Mouse (Mus musculus) retina, adult 2 months (tissue): ENCODE results near the gene Pex3.

Experiments
- DNase-seq: peaks from one replicate; pipeline ENCODE4 v3.0.0-alpha.2; 2012; ENCODE audit warnings: low read depth, low spot score

The Pex3 gene

DNA sequence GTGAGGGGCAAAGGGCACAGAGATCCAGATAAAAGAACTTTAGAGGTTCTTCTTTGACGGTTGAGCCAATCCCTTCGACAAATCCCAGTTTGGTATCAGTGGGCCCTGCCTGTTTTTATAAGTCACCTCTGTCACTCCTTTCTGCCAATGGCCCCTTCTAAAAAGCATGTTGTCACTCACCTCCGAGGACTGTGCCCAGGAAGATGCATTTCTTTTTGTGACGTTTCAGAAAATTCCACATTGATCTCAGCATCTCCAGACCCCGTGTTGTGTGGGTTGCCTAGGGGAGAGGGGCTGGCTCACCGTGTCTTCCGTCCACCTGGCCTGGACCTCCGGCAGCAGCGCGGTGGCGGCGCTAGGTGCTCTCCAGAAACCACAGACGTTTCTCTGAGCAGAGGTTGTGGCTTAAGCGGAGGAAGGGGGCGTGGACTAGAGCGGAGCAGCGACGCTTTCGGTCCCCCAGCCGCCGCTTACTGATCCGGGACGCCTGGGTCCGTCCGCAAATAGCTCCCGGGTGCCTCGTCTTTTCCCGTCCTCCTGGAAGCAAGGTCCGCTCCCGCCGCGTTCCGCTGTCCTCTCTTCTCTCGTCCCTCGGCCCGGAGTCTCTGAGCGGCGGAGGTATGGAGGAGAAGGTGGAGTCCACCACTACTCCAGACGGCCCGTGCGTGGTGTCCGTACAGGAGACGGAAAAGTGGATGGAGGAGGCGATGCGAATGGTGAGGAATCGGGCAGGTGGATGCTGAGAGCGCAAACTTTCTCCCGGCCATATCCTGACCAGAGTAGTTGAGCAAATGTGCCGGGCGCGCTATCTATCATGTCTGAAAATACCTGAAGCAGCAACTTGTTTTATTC lies at the start of gene Pex3, which contains the start of gene Adat2:
TSS of gene Pex3 (minus strand) at position 497 of the 852 bp plus-strand sequence.
TSS of gene Adat2 (plus strand) at position 249 of the 852 bp plus-strand sequence.
- DNase-seq: peak; percentile 86

GRCm38 (mm10) chr10:13600926-13601325 lies 48.0 kb upstream of the Pex3 start:
- no peak for DNase-seq

- DNase-seq: no peak
Measured at GRCm38 (mm10) chr10:13597491-13597890, 44.5 kb upstream of the Pex3 start.

- no peak for DNase-seq
Measured at GRCm38 (mm10) chr10:13596866-13597265, 43.9 kb upstream of the Pex3 start.

GRCm38 (mm10) chr10:13596073-13596472 lies 43.1 kb upstream of the Pex3 start:
- no peak for DNase-seq

DNA sequence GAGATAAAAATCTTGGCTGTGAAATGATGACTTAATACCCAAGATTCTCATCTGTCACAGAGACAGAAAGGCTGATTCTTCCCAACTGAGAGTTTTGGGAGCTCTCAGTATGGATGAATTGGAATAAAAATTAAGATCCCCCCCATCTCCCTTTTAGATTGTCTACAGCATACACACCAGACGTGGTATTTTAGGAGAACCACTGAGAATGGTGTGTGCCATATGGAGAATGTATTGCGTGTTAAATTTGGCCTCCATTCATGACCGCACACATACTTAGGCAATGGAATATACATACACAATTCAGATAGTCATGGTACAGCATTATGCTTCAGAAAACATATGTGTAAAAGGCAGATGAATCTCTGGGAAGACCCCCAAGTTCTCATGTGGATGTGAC lies 40.6 kb upstream of the Pex3 start:
- no peak for DNase-seq

GRCm38 (mm10) chr10:13592196-13592595 lies 39.3 kb upstream of the Pex3 start:
- no peak for DNase-seq

- DNase-seq: no peak
Measured at GRCm38 (mm10) chr10:13587914-13588313, 35.0 kb upstream of the Pex3 start.

GRCm38 (mm10) chr10:13577123-13577522 lies 24.2 kb upstream of the Pex3 start:
- no peak for DNase-seq

DNA sequence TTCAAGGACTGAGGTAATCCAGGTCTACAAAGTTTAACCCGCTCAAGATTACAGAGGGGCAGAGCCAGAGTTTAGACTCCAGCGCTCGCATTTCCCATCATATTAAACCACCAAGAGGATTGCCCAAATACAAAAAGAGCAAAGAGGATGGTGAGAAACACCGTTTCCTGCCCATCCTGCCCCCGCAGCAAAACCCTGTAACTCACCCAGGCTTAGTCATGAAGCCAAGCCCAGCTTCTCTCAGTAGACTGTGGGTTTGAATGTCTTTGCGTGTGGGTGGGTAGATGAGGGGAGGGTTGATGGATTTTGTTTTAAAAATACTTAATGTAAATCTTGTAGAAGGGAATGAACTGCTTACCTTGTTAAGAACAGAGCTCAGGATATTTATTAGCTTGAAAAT lies 19.5 kb upstream of the Pex3 start:
- DNase-seq: no peak

DNA sequence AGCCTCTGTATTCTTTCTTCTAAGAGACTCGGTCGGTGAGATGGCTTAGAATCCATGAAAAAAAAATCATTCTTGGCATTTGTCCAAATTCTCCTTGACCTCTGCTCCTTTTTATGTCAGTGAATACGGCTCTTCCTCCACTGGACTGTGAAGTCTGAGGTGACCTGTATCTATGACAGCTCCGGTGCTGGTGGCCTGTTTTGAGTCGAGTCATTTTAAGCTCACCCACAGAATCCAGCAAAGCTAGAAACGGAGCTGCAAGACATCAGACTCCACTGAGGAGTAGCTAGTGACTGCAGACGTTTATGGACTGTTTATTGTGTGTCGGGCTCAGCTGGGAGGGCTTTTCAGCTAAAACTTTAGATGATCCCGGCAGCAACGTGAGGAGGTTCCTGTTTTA lies 19.1 kb upstream of the Pex3 start:
- no peak for DNase-seq

- DNase-seq: no peak
Measured at GRCm38 (mm10) chr10:13570697-13571538, 18.0 kb upstream of the Pex3 start.

DNA sequence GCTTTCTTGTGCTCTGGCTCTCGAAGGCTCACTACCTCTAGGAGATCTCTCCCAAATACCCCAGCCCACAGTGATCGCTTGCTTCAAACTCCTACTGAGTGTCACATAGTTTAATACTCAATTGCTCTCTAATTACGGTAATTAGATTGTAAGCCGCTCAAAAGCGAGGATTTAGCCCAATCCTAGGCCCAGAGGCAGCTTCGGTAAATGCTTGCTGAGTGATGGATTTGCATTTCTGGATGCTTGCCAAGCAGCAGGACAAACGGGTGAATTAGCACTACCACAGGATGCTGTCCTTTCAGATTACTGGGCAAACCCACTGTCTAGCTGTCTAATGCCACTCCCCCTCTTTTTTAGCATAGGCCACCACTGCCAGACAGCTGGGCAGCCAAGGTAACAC lies 16.9 kb upstream of the Pex3 start:
- DNase-seq: peak; percentile 33

GRCm38 (mm10) chr10:13566393-13566792 lies 13.5 kb upstream of the Pex3 start:
- DNase-seq: no peak

GRCm38 (mm10) chr10:13565080-13565448 lies 12.1 kb upstream of the Pex3 start:
- DNase-seq: no peak

DNA sequence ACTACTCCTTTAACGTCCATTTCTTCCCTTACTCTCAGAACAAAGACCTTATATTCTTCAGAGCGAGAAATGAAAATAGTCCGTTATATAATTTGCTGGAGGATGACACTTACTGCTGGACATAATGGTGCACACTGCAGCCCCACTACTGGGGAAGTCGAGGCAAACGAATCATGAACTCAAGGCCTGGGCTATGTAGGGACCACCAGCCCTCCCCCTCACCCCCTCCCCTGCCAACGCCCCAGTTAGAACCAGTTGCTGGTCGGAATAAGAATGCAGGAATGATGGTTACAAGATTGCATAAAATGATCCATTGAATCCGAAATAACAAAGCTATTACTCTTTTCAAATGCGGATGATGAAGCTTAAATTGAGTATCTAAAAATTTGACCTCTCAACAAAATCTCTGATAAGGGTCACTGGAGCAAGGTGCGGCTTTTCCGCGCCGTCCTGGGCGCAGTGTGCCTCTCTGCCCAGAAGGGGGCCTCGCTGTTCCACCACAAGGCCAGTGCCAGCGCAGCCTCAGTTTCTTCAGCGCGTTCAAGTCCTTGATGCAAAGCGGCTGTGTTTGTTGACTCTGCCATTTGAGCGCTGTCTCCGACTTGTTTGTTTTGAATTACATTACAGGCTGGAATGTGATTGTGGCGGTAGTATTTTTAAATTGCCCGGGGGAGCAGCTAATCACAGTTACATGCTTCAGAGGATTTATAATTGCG lies 11.6 kb upstream of the Pex3 start:
- DNase-seq: no peak

DNA sequence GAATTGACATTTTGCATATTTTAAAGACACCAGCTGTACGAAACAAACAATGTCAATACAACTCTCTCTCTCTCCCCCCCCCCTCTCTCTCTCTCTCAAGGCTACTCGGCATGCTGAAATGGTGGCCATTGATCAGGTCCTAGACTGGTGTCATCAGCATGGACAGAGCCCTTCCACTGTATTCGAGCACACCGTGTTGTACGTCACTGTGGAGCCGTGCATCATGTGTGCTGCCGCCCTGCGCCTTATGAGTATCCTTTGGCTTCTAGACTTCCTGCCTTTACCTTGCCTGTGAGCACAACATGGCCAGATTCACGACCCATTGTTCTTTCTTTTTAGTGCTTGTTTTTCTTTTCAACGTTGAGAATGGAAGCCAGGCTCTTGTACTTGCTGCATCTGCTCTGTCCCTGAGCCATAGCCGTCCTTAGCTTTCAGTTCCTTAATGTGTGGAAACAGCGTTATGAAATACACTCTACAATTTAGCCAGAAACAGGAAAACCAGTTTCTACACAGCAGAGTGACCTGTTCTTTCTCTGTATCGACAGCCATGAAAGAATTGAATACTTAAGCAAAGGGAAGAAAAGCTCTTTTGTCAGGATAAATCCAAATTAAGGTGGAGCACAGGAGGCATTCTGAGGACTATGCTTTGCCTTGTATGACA lies 7.2 kb upstream of the Pex3 start:
- DNase-seq: no peak

DNA sequence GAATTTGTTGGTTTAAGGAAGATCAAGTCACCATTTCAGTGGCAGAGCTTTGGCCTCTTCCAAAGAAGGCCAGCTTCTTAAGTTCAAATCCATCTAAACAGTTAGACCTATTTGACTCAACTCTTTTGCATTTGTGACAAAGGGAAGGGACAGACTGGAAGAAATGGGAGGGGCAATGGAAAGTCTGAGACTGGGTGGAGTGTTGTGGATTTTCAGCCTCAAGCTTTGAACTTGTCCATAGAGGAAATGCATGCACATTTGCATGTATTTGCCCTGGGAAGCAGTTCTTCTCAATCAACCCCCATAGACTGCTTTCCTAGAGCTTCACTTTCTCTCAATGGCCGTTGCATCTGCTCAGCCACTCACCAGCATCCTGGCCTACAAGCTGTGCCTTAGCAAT lies 1.4 kb upstream of the Pex3 start:
- DNase-seq: no peak

DNA sequence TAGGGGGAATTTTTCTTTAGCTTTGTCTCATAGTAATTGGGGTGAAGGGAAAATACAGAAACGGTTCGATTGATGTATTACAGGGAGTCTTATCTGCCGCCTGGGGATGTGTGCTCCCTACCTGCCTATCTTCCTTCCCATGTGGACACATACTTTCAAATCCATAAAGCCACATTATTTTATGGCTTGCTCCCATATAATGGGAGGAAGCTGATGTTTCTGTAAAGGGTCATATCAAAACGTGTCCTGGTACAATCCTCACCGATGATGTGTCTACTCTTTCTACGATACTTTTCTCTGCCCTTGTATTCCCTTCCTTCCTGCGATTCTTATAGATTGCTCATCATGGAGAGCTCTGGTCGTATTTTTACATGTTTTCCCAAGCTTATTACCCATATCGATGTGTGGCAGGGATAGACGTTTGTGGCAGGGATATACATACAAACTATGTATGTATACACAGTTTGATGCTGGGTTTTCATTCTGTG lies 600 bp upstream of the Pex3 start:
- DNase-seq: peak; percentile 20

GRCm38 (mm10) chr10:13541721-13542120 lies 11.2 kb downstream of the Pex3 start:
- DNase-seq: no peak

DNA sequence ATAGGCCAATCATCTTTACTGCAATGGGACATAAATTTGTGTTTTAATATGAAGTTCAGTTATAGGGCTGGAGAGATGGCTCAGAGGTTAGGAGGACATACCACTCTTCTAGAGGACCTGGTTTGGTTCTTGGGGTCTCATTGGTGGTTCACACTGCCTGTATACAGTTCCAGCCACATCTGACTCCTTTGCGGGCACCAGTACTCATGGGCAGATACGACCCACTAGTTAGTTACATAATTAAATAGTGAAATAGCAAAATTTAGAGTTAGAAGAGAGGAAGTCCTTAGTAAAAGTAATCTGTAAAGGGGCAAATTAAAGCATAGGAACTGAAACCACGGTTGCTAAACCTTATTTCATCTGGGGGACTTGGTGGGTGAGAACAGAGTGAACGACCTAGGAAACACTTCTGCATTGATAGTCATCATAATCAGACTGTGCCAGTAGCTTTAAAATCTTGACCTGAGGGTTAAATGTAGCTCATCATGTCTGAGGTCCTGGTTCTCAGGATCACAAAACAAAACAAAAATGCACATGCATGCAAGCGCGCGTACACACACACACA lies 13.1 kb downstream of the Pex3 start:
- no peak for DNase-seq
